Mouse (Mus musculus): ENCODE results near the gene Dynlrb1. TPM values are rescaled to one million over a fixed set of nuclear protein-coding genes. Genes with fewer than 3 reads are reported as not detected.

Gene Dynlrb1
- polyA plus RNA-seq, 2 experiments, result 501 to 534 TPM

DNA sequence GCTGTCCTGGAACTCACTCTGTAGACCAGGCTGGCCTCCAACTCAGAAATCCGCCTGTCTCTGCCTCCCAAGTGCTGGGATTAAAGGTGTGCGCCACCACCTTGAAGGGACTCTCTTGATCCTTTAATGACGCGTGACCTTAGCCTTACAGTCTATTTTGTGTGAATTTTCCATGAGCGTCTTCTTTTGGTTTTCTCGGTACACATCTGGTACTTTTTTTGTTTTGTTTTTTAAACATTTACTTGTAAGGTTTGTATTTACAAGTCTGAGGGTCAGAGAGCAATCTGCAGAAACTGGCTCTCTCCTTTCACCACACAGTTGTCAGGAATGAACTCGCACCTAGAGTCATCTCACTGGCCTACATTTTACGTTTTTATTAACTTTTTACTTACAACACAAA is 37.3 kb downstream of the Dynlrb1 start:
- H3K27ac ChIP-seq (replicated peaks; ENCODE audit: low read depth, low read length), result no peak overlapping the region
- TF ChIP-seq POLR2A (IDR thresholded peaks at IDR 0.05; ENCODE audit: borderline replicate concordance, extremely low read depth, insufficient read depth, insufficient read length), result no peak
- H3K9me3 ChIP-seq (ENCODE audit: control insufficient read depth, low read length), result no peaks in the 10 kb centered on the region
- ATAC-seq (ENCODE audit: low FRiP score, low read depth) (no peak), DNase-seq (ENCODE audit: low spot score) (no peak)
- no peak overlapping the region for H3K4me2 ChIP-seq (replicated peaks; ENCODE audit: low read depth, low read length, severe bottlenecking)
- H3K4me3 ChIP-seq (replicated peaks; ENCODE audit: low read length), result no peak overlapping the region
- no peaks in the 10 kb centered on the region for H3K27me3 ChIP-seq (ENCODE audit: control insufficient read depth, insufficient read depth, low read length)
- H3K36me3 ChIP-seq (ENCODE audit: control insufficient read depth, insufficient read depth, low read length), result peaks cover 4% of the 10 kb centered on the region; the same call in 1 of the 2 replicates
- no peak overlapping the region for H3K9ac ChIP-seq (ENCODE audit: low read depth, low read length, severe bottlenecking)
- peaks cover 10% of the 10 kb centered on the region for H3K4me1 ChIP-seq (ENCODE audit: control insufficient read depth, insufficient read depth, low read length)
- WGBS, result 93% methylated on average over 8 of the region's 8 CpGs

DNA sequence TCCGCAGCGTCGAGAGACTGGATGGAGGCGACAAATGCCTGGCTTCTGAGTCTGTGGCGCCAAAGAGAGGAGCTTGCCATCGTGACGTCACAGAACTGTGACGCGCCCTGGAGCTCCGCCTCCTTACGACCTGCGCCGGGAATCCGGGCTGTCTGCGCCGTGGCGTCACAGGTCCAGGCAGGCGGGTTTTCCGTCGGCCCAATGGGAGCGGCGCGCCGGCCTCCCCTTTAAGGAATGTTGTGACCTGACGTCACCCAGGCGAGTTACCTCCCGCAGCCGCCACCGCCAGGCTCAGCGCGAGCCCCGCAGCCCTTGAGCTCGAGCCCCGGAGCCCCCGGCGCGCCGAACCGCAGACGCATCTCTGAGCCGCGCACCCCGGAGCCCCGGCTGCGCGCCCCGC is 39.9 kb downstream of the Dynlrb1 start, which contains the start of gene Map1lc3a:
Map1lc3a (plus strand) TSS at position 103 of the 400 bp plus-strand sequence.
- Histone ChIP-seq H3K9me3 (ENCODE audit: control insufficient read depth, low read length) (no peaks in the 10 kb centered on the region), H3K27ac (replicated peaks; ENCODE audit: low read depth, low read length) (peak within 1 kb of the TSS; percentile 93), H3K4me2 (replicated peaks; ENCODE audit: low read depth, low read length, severe bottlenecking) (peak within 1 kb of the TSS; percentile 69), H3K36me3 (ENCODE audit: control insufficient read depth, insufficient read depth, low read length) (peaks cover 8% of the 10 kb centered on the region; the same call in 1 of the 2 replicates), H3K9ac (ENCODE audit: low read depth, low read length, severe bottlenecking) (peak within 1 kb of the TSS; percentile 96), H3K4me1 (ENCODE audit: control insufficient read depth, insufficient read depth, low read length) (peaks cover 10% of the 10 kb centered on the region), H3K4me3 (replicated peaks; ENCODE audit: low read length) (peak within 1 kb of the TSS; percentile 95), H3K27me3 (ENCODE audit: control insufficient read depth, insufficient read depth, low read length) (no peaks in the 10 kb centered on the region)
- WGBS, result under 1% methylated on average over 39 of the region's 47 CpGs
- ATAC-seq (ENCODE audit: low FRiP score, low read depth) (peak; percentile 96), DNase-seq (ENCODE audit: low spot score) (peak; percentile 95)
- no peak for TF ChIP-seq POLR2A (IDR thresholded peaks at IDR 0.05; ENCODE audit: borderline replicate concordance, extremely low read depth, insufficient read depth, insufficient read length)

DNA sequence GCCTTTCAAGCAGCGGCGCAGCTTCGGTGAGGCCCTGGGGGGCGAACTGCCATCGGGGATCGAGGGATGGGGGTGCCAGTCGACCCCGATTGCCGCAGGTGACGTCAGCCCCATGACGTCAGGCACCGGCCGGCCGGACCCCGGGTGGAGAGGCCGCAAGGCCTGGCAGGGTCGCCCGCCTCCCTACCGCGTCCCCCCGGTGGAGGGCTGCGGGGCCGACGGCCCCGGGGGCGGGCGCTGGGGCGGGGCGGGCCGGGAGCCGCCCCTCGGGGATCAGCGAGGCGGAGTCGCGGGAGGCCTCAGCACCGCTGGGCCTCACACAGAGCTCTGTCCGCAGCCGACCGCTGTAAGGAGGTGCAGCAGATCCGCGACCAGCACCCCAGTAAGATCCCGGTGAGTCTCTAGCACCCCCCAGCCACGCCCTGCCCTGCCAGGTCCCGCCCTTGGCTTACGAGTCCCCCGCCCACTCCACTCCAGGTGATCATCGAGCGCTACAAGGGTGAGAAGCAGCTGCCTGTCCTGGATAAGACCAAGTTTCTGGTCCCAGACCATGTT is 40.4 kb downstream of the Dynlrb1 start:
- Histone ChIP-seq H3K4me2 (replicated peaks; ENCODE audit: low read depth, low read length, severe bottlenecking) (peak overlapping the region; percentile 69), H3K27ac (replicated peaks; ENCODE audit: low read depth, low read length) (peak overlapping the region; percentile 93), H3K36me3 (ENCODE audit: control insufficient read depth, insufficient read depth, low read length) (peaks cover 12% of the 10 kb centered on the region), H3K27me3 (ENCODE audit: control insufficient read depth, insufficient read depth, low read length) (no peaks in the 10 kb centered on the region), H3K9ac (ENCODE audit: low read depth, low read length, severe bottlenecking) (peak overlapping the region; percentile 96), H3K9me3 (ENCODE audit: control insufficient read depth, low read length) (no peaks in the 10 kb centered on the region), H3K4me3 (replicated peaks; ENCODE audit: low read length) (peak overlapping the region; percentile 95), H3K4me1 (ENCODE audit: control insufficient read depth, insufficient read depth, low read length) (peaks cover 10% of the 10 kb centered on the region)
- DNase-seq (ENCODE audit: low spot score), result peak; percentile 65
- ATAC-seq (ENCODE audit: low FRiP score, low read depth), result peak; percentile 76
- under 1% methylated on average over 21 of the region's 49 CpGs for WGBS
- 0 out of 2 replicates have a peak, but pooled peaks have one; percentile 17 for TF ChIP-seq POLR2A (IDR thresholded peaks at IDR 0.05; ENCODE audit: borderline replicate concordance, extremely low read depth, insufficient read depth, insufficient read length)

DNA sequence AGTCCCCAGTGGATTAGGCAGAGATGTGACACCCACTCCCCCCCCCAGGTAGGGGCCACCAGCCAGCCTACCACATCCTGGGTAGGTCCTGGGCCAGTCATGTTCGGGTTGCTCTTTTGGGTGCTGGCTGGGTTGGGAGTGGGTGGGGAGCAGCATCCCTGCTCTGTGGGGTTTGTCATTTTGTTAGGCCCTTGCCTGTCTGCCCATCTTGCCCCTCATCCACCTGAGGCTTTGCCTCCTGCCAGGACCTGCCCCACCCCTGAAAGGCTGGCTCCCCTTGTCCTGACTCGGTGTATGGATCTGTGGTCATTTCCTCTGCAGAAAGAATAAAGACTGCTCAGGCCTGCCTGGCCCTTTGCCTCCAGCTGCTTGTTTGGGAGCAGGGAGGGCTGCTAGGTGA is 41.4 kb downstream of the Dynlrb1 start:
- Histone ChIP-seq H3K27ac (replicated peaks; ENCODE audit: low read depth, low read length) (no peak overlapping the region), H3K4me1 (ENCODE audit: control insufficient read depth, insufficient read depth, low read length) (peaks cover 10% of the 10 kb centered on the region), H3K36me3 (ENCODE audit: control insufficient read depth, insufficient read depth, low read length) (peaks cover 16% of the 10 kb centered on the region), H3K4me3 (replicated peaks; ENCODE audit: low read length) (no peak overlapping the region), H3K9me3 (ENCODE audit: control insufficient read depth, low read length) (no peaks in the 10 kb centered on the region), H3K9ac (ENCODE audit: low read depth, low read length, severe bottlenecking) (no peak overlapping the region), H3K27me3 (ENCODE audit: control insufficient read depth, insufficient read depth, low read length) (no peaks in the 10 kb centered on the region), H3K4me2 (replicated peaks; ENCODE audit: low read depth, low read length, severe bottlenecking) (no peak overlapping the region)
- 83% methylated on average over 2 of the region's 2 CpGs for WGBS
- TF ChIP-seq POLR2A (IDR thresholded peaks at IDR 0.05; ENCODE audit: borderline replicate concordance, extremely low read depth, insufficient read depth, insufficient read length), result no peak
- no peak for ATAC-seq (ENCODE audit: low FRiP score, low read depth)
- no peak for DNase-seq (ENCODE audit: low spot score)

DNA sequence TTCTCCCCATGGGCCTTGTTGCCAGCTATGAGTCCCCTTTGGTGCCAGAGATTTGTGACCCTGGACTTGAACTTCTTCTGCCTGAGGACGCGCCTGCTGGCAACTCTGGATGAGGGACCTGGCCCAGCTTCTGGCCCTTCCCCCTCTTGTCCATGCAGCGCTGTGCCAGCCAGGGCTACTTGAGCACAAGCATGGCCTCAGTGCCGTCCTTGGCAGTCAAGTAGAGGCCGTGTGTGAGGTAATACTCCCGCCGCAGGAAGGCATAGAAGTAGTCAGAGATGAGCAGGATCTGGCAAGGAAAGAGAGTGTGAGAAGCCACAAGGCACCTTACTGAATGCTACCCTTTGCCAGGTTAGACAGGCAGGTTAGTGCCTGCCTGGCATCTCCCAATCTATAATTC is 42.0 kb downstream of the Dynlrb1 start:
- Histone ChIP-seq H3K9me3 (ENCODE audit: control insufficient read depth, low read length) (no peaks in the 10 kb centered on the region), H3K27me3 (ENCODE audit: control insufficient read depth, insufficient read depth, low read length) (no peaks in the 10 kb centered on the region), H3K4me2 (replicated peaks; ENCODE audit: low read depth, low read length, severe bottlenecking) (no peak overlapping the region), H3K36me3 (ENCODE audit: control insufficient read depth, insufficient read depth, low read length) (peaks cover 16% of the 10 kb centered on the region), H3K4me1 (ENCODE audit: control insufficient read depth, insufficient read depth, low read length) (peaks cover 10% of the 10 kb centered on the region), H3K4me3 (replicated peaks; ENCODE audit: low read length) (no peak overlapping the region), H3K9ac (ENCODE audit: low read depth, low read length, severe bottlenecking) (no peak overlapping the region), H3K27ac (replicated peaks; ENCODE audit: low read depth, low read length) (no peak overlapping the region)
- ATAC-seq (ENCODE audit: low FRiP score, low read depth) (no peak), DNase-seq (ENCODE audit: low spot score) (no peak)
- TF ChIP-seq POLR2A (IDR thresholded peaks at IDR 0.05; ENCODE audit: borderline replicate concordance, extremely low read depth, insufficient read depth, insufficient read length), result no peak
- 85% methylated on average over 7 of the region's 7 CpGs for WGBS
